ENCODE assay signal across 8 mouse cellular contexts in the genomic region with DNA sequence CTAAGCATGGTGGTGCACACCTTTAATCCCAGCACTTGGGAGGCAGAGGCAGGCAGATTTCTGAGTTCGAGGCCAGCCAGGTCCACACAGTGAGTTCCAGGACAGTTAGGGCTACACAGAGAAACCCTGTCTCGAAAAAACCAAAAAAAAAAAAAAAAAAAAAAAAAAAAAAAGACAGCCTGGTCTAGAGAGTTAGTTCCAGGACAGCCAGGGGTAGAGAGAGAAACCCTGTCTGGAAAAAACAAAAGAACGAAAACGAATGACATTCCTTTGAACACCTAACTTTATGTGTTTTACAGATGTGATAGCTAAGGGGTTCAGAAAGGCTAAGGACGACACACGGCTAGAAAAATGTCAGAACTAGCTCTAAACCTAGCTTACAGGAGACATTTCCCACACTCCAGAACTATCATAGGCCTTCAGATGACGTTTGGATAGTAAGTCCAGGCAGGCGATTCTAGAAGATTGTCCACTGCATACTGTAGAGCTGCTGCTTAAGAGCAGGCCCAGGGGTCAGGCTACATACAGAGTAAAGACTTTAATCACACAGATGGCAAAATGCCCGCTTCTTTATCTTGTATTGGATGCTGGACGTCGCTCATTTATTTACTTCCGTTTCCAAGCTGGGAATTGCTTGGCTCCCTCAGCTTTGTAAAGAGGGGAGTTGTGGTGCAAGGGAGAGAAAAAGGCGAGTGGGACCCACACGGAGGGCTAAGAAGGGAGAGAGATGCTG. TPM values are rescaled to one million over a fixed set of nuclear protein-coding genes. Genes with fewer than 3 reads are reported as not detected.
DNase-seq lines count a peak whose midpoint lies in the region; ATAC-seq and TF ChIP-seq lines count a peak whose summit lies in the region.

No protein-coding gene starts in this region.

- peak overlapping the region; percentile 83 for H3K27ac ChIP-seq in heart, embryonic 10.5 days
- H3K27ac ChIP-seq in ES-E14 (ENCODE audit: insufficient read depth, low read depth, low read length, poor library complexity, severe bottlenecking) = no peak overlapping the region
- peak overlapping the region; percentile 94 for H3K27ac ChIP-seq in forebrain, postnatal 0 days (ENCODE audit: low read depth, low read length)
- H3K27ac ChIP-seq in lung, postnatal 0 days (ENCODE audit: low read length) = peak overlapping the region; percentile 71

- peaks cover 73% of the 10 kb centered on the region for H3K27me3 ChIP-seq in heart, embryonic 10.5 days (ENCODE audit: insufficient read depth, poor library complexity, severe bottlenecking)
- H3K27me3 ChIP-seq in forebrain, postnatal 0 days (ENCODE audit: insufficient read depth, low read length) = no peaks in the 10 kb centered on the region
- no peaks in the 10 kb centered on the region for H3K27me3 ChIP-seq in lung, postnatal 0 days (replicated peaks; ENCODE audit: insufficient read depth, low read length)

- in situ Hi-C loops in ES-E14 (cut with MboI; ENCODE audit: low sequenced_read_pairs in 2 of 2, unreplicated experiment in 2 of 2) = no loop called here

- peak overlapping the region; percentile 79 for H3K4me3 ChIP-seq in heart, embryonic 10.5 days
- H3K4me3 ChIP-seq in ES-E14 (ENCODE audit: insufficient read depth in 1 of 2, low read depth in 1 of 2, low read length in 2 of 2, poor library complexity in 1 of 2, severe bottlenecking in 1 of 2) = peak overlapping the region; percentile 74 to 79
- H3K4me3 ChIP-seq in forebrain, postnatal 0 days (ENCODE audit: low read depth, low read length) = peak overlapping the region; percentile 78
- peak overlapping the region; percentile 60 for H3K4me3 ChIP-seq in lung, postnatal 0 days (ENCODE audit: low read depth, low read length)

- peaks cover 20% of the 10 kb centered on the region for H3K4me1 ChIP-seq in heart, embryonic 10.5 days
- H3K4me1 ChIP-seq in ES-E14 (ENCODE audit: control insufficient read depth in 2 of 2, insufficient read depth in 2 of 2, low read length in 2 of 2, poor library complexity in 1 of 2) = peaks cover 3% of the 10 kb centered on the region in 2 experiments; a peak in 3 of 4 replicates
- 0 out of 2 replicates have a peak, but pooled peaks cover 4% of the 10 kb centered on the region for H3K4me1 ChIP-seq in forebrain, postnatal 0 days (ENCODE audit: insufficient read depth)
- no peaks in the 10 kb centered on the region; the same call in 1 of the 2 replicates for H3K4me1 ChIP-seq in lung, postnatal 0 days (ENCODE audit: insufficient read depth, low read depth, low read length)

- peak overlapping the region; percentile 61 for H3K9ac ChIP-seq in ES-E14 (ENCODE audit: insufficient read depth, low read depth, low read length, poor library complexity, severe bottlenecking)
- H3K9ac ChIP-seq in forebrain, postnatal 0 days = peak overlapping the region; percentile 95
- peak overlapping the region; percentile 41 for H3K9ac ChIP-seq in lung, postnatal 0 days (replicated peaks; ENCODE audit: low read depth)

- peak overlapping the region; percentile 95 for H3K4me2 ChIP-seq in forebrain, postnatal 0 days (ENCODE audit: low read depth)
- peak overlapping the region; percentile 93 for H3K4me2 ChIP-seq in lung, postnatal 0 days (replicated peaks; ENCODE audit: low read depth, low read length)

- no peaks in the 10 kb centered on the region for H3K36me3 ChIP-seq in heart, embryonic 10.5 days
- no peaks in the 10 kb centered on the region for H3K36me3 ChIP-seq in ES-E14 (ENCODE audit: control insufficient read depth, insufficient read depth, low read length, poor library complexity, severe bottlenecking)
- H3K36me3 ChIP-seq in forebrain, postnatal 0 days (ENCODE audit: insufficient read depth) = no peaks in the 10 kb centered on the region
- no peaks in the 10 kb centered on the region for H3K36me3 ChIP-seq in lung, postnatal 0 days (ENCODE audit: insufficient read depth, low read length)

- DNase-seq in heart, embryonic 10.5 days (ENCODE audit: low spot score) = no peak
- DNase-seq in heart, postnatal 10 days = no peak
- DNase-seq in ES-E14 (ENCODE audit: low read depth, low spot score) = no peak
- DNase-seq in forebrain, postnatal 0 days = no peak
- DNase-seq in lung, postnatal 0 days (ENCODE audit: low spot score) = peak; percentile 49
- DNase-seq in frontal cortex, postnatal 25 days (ENCODE audit: low spot score in 2 of 2) = no peak
- DNase-seq in right cerebral cortex, postnatal 4 days = no peak

- no peak for TF ChIP-seq EP300 in lung, postnatal 0 days (IDR thresholded peaks at IDR 0.05)

- TF ChIP-seq CTCF in forebrain, postnatal 0 days (IDR thresholded peaks at IDR 0.05; ENCODE audit: low read depth) = no peak
- TF ChIP-seq CTCF in lung, postnatal 0 days (IDR thresholded peaks at IDR 0.05) = no peak

- no peak for ATAC-seq in forebrain, postnatal 0 days
- peak; percentile 9; the same call in 1 of the 2 replicates for ATAC-seq in lung, postnatal 0 days
- no peak for ATAC-seq in monocyte, adult 5-6 weeks (replicated peaks; ENCODE audit: insufficient number of reproducible peaks, low FRiP score, low TSS enrichment, poor library complexity, severe bottlenecking)

- no peaks in the 10 kb centered on the region for H3K9me3 ChIP-seq in heart, embryonic 10.5 days
- no peaks in the 10 kb centered on the region for H3K9me3 ChIP-seq in ES-E14 (ENCODE audit: control insufficient read depth, insufficient read depth, low read depth, low read length)
- H3K9me3 ChIP-seq in forebrain, postnatal 0 days (ENCODE audit: low read length) = no peaks in the 10 kb centered on the region
- H3K9me3 ChIP-seq in lung, postnatal 0 days (ENCODE audit: low read length) = no peaks in the 10 kb centered on the region

- 31% methylated on average over 14 of the region's 14 CpGs for WGBS in heart, embryonic 10.5 days
- 26% methylated on average over 14 of the region's 14 CpGs for WGBS in forebrain, postnatal 0 days
- WGBS in lung, postnatal 0 days = 26% methylated on average over 14 of the region's 14 CpGs

- intact Hi-C loops in heart, postnatal 10 days (cut with DNase I) = loop anchor here (1.0 kb wide), 1 partner anchor 9 kb away; no protein-coding TSS in a partner anchor

TF ChIP-seq in ES-E14, 5 proteins besides CTCF, POLR2A, EP300 and RAD21:
- TF ChIP-seq ZNF384 (IDR thresholded peaks at IDR 0.05; ENCODE audit: low read depth, low read length) (no peak), CHD2 (IDR thresholded peaks at IDR 0.05; ENCODE audit: low read depth, low read length) (no peak), ZC3H11A (IDR thresholded peaks at IDR 0.05; ENCODE audit: borderline replicate concordance, low read depth, low read length) (no peak), HCFC1 (IDR thresholded peaks at IDR 0.05; ENCODE audit: borderline replicate concordance, insufficient read depth, low read length) (no peak), MAFK (IDR thresholded peaks at IDR 0.05; ENCODE audit: insufficient read depth, low read depth, low read length) (no peak)

RNA-seq across cellular contexts. Expression of a gene that starts 2.0 kb away (rescaled TPM):
- polyA plus RNA-seq in heart, embryonic 10.5 days (2016; fragmentation: Nextera tagmentation; extraction: Ambion mirVana) = 0.51 and 0.84 TPM in 2 replicates
- under 1 TPM; 0.19 to 0.20 TPM for total RNA-seq in heart, postnatal 10 days (2021)
- total RNA-seq in ES-E14 (2012; rRNA removed) = 0.53 and 0.80 TPM in 2 replicates
- 2.4 and 4.3 TPM in 2 replicates for total RNA-seq in forebrain, postnatal 0 days (2014; rRNA removed)
- polyA plus RNA-seq in forebrain, postnatal 0 days (2015; fragmentation: Nextera tagmentation; extraction: Ambion mirVana) = 2.0 and 2.3 TPM in 2 replicates
- polyA plus RNA-seq in lung, postnatal 0 days (2015; fragmentation: Nextera tagmentation; extraction: Ambion mirVana) = 5.0 and 7.1 TPM in 2 replicates
- 1.5 TPM in 2 of 3 replicates, not detected in the other for total RNA-seq in monocyte, adult 5-6 weeks (2017)

RNA-seq across cellular contexts. Expression of a gene that starts 7.2 kb away (rescaled TPM):
- 5.5 and 9.0 TPM in 2 replicates for polyA plus RNA-seq in heart, embryonic 10.5 days (2016; fragmentation: Nextera tagmentation; extraction: Ambion mirVana)
- 1 to 10 TPM; 3.4 to 4.6 TPM for total RNA-seq in heart, postnatal 10 days (2021)
- 9.9 and 19.8 TPM in 2 replicates for total RNA-seq in ES-E14 (2012; rRNA removed)
- 4.1 and 5.3 TPM in 2 replicates for total RNA-seq in forebrain, postnatal 0 days (2014; rRNA removed)
- polyA plus RNA-seq in forebrain, postnatal 0 days (2015; fragmentation: Nextera tagmentation; extraction: Ambion mirVana) = 11.5 and 14.1 TPM in 2 replicates
- 6.4 and 6.6 TPM in 2 replicates for polyA plus RNA-seq in lung, postnatal 0 days (2015; fragmentation: Nextera tagmentation; extraction: Ambion mirVana)
- total RNA-seq in monocyte, adult 5-6 weeks (2017) = 0.57 to 2.9 TPM (median 0.75 TPM) in 3 replicates

RNA-seq across cellular contexts. Expression of a gene that starts 9.6 kb away (rescaled TPM):
- polyA plus RNA-seq in heart, embryonic 10.5 days (2016; fragmentation: Nextera tagmentation; extraction: Ambion mirVana) = 146 and 153 TPM in 2 replicates
- 100 to 1,000 TPM in 1 of 2 experiments, 10 to 100 TPM in 1; 99.6 to 107 TPM for total RNA-seq in heart, postnatal 10 days (2021)
- total RNA-seq in ES-E14 (2012; rRNA removed) = 75.1 and 102 TPM in 2 replicates
- total RNA-seq in forebrain, postnatal 0 days (2014; rRNA removed) = 214 and 275 TPM in 2 replicates
- polyA plus RNA-seq in forebrain, postnatal 0 days (2015; fragmentation: Nextera tagmentation; extraction: Ambion mirVana) = 388 and 443 TPM in 2 replicates
- polyA plus RNA-seq in lung, postnatal 0 days (2015; fragmentation: Nextera tagmentation; extraction: Ambion mirVana) = 94.9 and 99.9 TPM in 2 replicates
- total RNA-seq in monocyte, adult 5-6 weeks (2017) = 43.0 to 58.3 TPM (median 56.0 TPM) in 3 replicates

RNA-seq across cellular contexts. Expression of a gene that starts 20.1 kb away (rescaled TPM):
- 10.3 and 11.3 TPM in 2 replicates for polyA plus RNA-seq in heart, embryonic 10.5 days (2016; fragmentation: Nextera tagmentation; extraction: Ambion mirVana)
- total RNA-seq in heart, postnatal 10 days (2021) = 1 to 10 TPM; 6.5 to 6.8 TPM
- total RNA-seq in ES-E14 (2012; rRNA removed) = 7.8 and 7.9 TPM in 2 replicates
- 37.2 and 54.8 TPM in 2 replicates for total RNA-seq in forebrain, postnatal 0 days (2014; rRNA removed)
- 50.3 and 59.1 TPM in 2 replicates for polyA plus RNA-seq in forebrain, postnatal 0 days (2015; fragmentation: Nextera tagmentation; extraction: Ambion mirVana)
- polyA plus RNA-seq in lung, postnatal 0 days (2015; fragmentation: Nextera tagmentation; extraction: Ambion mirVana) = 12.9 and 13.0 TPM in 2 replicates
- total RNA-seq in monocyte, adult 5-6 weeks (2017) = 1.2 to 3.0 TPM (median 2.2 TPM) in 3 replicates

RNA-seq across cellular contexts. Expression of a gene that starts 21.1 kb away (rescaled TPM):
- 6.9 and 10.1 TPM in 2 replicates for polyA plus RNA-seq in heart, embryonic 10.5 days (2016; fragmentation: Nextera tagmentation; extraction: Ambion mirVana)
- total RNA-seq in heart, postnatal 10 days (2021) = 1 to 10 TPM; 2.2 to 2.9 TPM
- 2.4 and 3.1 TPM in 2 replicates for total RNA-seq in ES-E14 (2012; rRNA removed)
- total RNA-seq in forebrain, postnatal 0 days (2014; rRNA removed) = 395 and 483 TPM in 2 replicates
- polyA plus RNA-seq in forebrain, postnatal 0 days (2015; fragmentation: Nextera tagmentation; extraction: Ambion mirVana) = 158 and 178 TPM in 2 replicates
- 2.7 and 4.9 TPM in 2 replicates for polyA plus RNA-seq in lung, postnatal 0 days (2015; fragmentation: Nextera tagmentation; extraction: Ambion mirVana)
- total RNA-seq in monocyte, adult 5-6 weeks (2017) = 0.76 TPM in 1 of 3 replicates, not detected in the others

Comparison
In these comparisons a context has a peak if more than half of its experiments do, and no peak if none do; other contexts are left out.
1. H3K9ac ChIP-seq: peak in every context shown above with its lines; median percentile 95 in forebrain, postnatal 0 days; 61 in ES-E14; 41 in lung, postnatal 0 days.